Mouse (Mus musculus): ENCODE results near the gene Osgep.
"Not testable (repeated sequence)": the region's sequence is repeated elsewhere in the genome, so short reads cannot be mapped to it uniquely, and the experiment has no call there.

Gene Osgep

DNA sequence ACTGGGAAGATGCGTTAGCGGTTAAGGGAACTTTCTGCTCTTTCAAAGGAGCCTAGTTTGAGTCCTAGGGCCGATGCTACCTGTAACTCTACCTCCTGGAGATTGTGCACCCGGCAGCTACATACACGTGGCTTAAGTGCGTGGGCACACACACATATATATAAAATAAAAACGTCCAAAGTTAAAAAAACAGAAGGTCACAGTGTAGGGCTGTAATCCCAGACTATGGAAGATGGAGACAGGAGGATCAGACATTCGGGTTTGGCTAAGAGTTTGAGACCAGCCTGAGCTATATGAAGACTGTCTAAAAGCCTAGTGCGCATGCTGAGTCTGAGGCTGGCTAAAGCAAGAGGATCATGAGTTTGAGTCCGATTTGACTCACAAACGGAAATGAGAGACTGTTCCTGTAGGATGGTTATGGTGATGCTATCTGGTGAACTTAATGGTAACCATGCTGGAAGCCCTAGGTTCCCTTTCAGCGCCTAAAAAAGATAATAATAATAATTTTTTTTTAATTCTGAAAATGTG is 6.9 kb upstream of the Osgep start:
- peak; percentile 51 for DNase-seq (ENCODE audit: low read depth)

DNA sequence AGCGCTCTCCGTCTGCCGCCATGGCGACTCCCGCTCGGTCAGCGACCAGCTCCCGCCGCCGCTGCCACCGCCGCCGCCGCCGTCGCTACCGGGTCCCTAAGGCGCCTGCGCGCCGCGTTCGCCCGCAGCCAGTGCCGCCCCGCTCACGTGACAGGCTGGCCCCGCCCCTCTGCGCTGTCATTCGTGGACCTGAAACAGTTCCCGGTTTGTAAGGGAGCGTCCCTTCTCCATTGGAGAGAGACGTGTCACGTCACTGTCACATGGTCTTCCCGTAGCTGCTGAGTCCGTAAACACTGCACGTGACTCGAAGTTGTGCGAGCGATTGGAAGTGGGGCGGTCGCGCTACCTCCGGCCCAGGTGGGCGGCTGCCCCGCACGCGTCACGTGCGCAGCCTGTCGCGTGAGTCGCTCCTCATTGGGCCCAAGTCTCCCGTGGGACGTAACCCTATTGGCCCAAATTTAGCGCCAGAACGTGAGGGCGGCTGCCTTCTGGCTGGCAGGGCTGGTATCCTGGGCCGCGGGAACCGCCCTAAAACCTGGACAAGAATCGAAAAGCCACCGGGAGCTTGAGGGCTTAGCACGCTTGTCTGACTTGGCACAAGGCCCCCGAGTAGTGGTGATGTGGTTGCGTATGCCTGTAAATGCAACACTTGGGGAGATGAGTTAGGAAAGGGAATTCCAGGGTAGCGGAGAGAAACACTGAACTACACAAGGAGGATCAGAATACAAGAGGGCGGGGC is 6.2 kb upstream of the Osgep start, which contains the start of the genes Pip4p1 and Pnp:
TSS of gene Pip4p1 (minus strand) at position 103 of the 739 bp plus-strand sequence.
TSS of gene Pnp (plus strand) at position 329 of the 739 bp plus-strand sequence.
- DNase-seq (ENCODE audit: low read depth), result peak; percentile 97

GRCm38 (mm10) chr14:50930377-50930753 is 5.7 kb upstream of the Osgep start:
- DNase-seq (ENCODE audit: low read depth), result no peak

DNA sequence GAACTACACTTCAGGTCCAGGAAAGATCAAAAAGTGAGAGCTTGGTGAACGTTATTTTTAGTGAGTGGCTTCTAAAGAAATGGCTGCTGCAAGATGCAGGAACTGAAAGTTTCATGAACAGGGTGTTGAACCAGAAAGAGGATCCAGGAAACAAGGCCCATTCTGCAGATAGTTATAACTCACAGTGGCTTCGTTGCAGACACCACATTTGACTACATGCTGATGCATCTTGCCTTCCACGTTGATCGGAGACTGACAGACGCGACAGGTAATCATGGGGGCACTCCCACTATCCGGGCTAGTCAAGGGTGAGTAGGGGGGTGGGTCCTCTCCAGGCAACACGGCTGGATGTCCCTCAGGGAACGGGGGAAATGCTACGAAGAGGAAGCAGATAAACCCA is 5.3 kb upstream of the Osgep start:
- DNase-seq (ENCODE audit: low read depth), result no peak

DNA sequence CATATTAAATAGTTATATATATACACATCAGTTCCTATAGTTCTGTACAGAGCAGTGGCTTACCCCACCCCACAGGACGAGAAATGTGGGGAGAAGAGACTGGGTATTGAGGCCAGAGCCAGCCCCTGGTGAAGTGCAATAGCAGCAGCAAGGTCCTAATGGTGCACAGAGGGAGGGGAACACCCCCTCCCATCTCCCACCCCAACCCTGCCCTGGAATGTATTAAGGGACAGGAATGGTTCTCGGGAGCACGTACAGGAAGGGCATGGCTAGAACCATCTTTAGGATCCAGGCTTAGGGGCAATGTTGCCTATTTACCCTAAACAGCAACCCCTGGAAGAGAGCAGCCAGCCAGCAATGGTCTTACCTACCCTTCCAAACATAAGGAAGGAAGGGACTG is 2.7 kb upstream of the Osgep start:
- no peak for DNase-seq (ENCODE audit: low read depth)

GRCm38 (mm10) chr14:50925111-50925920 is 623 bp upstream of the Osgep start:
- peak; percentile 31 for DNase-seq (ENCODE audit: low read depth)

DNA sequence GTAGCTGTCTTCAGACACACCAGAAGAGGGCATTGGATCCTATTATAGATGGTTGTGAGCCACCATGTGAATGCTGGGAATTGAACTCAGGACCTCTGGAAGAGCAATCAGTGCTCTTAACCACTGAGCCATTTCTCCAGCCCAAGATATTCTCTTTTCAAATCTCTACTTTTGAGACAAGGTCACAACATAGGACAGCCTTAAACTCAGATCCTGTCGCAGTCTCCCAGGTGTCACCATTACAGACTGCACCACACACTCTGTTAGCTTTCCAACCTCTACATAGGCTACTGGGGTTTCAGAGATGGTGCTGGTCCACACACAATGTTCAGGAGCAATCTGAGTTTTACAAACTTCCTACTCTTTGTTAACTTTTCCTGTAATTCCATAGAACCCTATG is 1.3 kb downstream of the Osgep start:
- DNase-seq (ENCODE audit: low read depth), result peak; percentile 3

DNA sequence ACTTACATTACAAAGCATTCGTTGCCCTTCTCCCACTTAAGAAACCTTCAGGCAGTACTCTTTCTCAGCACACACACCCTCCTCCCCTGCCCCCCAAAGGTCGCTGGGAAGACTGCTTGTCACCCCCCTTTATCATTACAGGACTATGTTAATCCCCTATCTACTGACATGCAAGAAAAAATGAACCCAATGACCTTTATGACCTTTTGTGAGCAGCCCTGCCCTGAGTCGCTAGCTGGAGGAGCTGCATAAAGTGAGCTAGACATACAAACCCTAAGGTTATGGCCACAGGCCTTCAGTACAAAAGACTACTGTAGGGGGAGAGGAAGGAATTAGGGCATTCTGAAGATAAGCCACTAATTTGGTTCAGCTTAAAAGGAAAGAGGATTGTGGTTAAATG is 13.3 kb downstream of the Osgep start:
- DNase-seq (ENCODE audit: low read depth), result no peak

DNA sequence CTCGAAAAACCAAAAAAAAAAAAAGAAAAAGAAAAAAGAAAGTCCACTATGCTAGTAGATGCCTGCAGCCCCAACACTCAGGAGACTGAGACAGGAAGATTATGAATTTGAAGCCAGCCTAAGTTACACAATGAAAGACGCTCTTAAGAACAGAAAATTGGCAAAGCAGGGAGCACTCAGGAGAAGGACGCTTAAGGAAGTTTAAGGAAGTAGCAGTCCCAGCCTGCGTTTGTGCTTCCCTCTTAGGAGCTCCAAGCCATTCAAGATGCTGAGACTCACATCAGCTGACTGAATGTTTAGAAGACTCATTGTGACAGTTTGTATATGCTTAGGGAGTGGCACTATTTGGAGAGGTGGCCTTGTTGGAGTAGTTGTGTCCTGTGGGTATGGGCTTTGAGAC is 16.6 kb downstream of the Osgep start:
- DNase-seq (ENCODE audit: low read depth), result no peak

GRCm38 (mm10) chr14:50905327-50905726 is 19.4 kb downstream of the Osgep start:
- not testable (repeated sequence) for DNase-seq (ENCODE audit: low read depth)

DNA sequence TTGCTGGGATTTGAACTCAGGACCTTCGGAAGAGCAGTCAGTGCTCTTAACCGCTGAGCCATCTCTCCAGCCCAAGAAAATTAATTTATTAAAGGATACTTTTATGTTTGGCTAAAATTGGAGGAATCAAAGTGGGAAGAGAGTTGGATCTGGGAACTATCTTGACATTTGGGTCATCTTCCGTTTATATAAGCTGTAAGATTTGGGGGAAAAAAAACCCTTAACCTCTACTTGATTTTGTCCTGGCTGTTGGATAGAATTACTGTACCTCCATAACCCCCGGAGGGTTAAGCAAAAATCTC is 19.9 kb downstream of the Osgep start:
- no peak for DNase-seq (ENCODE audit: low read depth)

- DNase-seq (ENCODE audit: low read depth), result no peak
Measured at GRCm38 (mm10) chr14:50903973-50904827, 20.5 kb downstream of the Osgep start.

DNA sequence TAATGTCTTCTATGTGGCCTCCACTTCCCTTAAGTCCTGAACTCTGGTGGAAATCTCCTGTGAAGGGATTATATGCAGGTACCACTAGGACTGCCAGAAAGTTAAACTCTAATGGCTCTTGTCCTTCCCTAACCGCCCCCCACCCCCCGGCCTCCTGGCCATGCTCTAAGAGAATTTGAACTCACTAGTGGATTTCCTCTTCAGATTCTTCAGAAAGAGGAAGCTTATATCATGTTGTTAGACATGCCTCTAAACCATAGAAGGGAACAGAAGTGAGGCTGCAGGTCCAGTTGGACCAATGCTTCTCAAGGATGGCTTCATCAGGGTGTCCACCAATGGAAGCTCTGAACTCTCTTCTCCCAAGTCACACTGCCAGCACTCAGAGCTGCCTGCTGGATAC is 26.7 kb downstream of the Osgep start:
- DNase-seq (ENCODE audit: low read depth), result not testable (repeated sequence)

DNA sequence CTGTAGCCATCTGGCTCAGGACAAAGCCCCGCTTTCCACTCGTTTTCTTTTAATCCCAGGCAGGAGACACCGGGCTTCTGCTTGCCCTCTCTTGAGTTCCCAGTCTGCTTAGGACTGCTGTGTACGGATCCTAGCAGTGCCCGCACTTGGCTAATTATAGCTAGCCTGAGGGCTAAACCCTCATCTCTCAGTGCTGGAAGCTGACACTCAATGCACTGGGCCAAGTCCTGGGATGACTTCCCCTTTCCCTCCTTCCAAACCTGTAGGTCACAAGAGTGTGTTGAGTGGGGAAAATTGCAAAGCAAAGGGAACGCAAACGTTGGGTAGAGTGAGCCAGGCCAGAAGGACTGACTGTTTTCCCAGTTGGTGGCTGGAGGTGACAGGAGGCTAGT is 27.3 kb downstream of the Osgep start, which contains the start of gene Klhl33:
TSS of gene Klhl33 (minus strand) at position 134 of the 392 bp plus-strand sequence.
- DNase-seq (ENCODE audit: low read depth), result peak; percentile 17

GRCm38 (mm10) chr14:50896747-50897373 is 27.8 kb downstream of the Osgep start:
- peak; percentile 31 for DNase-seq (ENCODE audit: low read depth)

GRCm38 (mm10) chr14:50895985-50896746 is 28.5 kb downstream of the Osgep start:
- peak; percentile 94 for DNase-seq (ENCODE audit: low read depth)

DNA sequence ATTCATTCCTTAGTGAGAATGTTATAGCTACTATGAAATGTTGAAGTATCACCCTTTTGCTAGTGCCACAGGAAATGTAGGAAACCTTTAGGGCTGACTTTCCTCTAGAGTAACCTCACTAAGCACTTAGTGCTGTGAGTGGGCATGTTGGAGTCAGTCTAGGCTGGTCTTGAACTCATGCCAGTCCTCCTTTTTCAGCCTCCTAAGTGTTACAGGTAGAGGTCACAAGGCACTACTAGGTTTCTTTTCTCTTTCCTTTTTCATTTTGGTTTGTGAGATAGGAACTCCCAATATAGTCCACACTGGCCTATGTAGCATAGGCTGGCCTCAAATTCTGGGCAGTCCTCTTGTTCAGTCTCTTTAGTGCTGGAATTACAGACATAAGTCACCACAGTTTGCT is 29.3 kb downstream of the Osgep start:
- DNase-seq (ENCODE audit: low read depth), result peak; percentile 3

DNA sequence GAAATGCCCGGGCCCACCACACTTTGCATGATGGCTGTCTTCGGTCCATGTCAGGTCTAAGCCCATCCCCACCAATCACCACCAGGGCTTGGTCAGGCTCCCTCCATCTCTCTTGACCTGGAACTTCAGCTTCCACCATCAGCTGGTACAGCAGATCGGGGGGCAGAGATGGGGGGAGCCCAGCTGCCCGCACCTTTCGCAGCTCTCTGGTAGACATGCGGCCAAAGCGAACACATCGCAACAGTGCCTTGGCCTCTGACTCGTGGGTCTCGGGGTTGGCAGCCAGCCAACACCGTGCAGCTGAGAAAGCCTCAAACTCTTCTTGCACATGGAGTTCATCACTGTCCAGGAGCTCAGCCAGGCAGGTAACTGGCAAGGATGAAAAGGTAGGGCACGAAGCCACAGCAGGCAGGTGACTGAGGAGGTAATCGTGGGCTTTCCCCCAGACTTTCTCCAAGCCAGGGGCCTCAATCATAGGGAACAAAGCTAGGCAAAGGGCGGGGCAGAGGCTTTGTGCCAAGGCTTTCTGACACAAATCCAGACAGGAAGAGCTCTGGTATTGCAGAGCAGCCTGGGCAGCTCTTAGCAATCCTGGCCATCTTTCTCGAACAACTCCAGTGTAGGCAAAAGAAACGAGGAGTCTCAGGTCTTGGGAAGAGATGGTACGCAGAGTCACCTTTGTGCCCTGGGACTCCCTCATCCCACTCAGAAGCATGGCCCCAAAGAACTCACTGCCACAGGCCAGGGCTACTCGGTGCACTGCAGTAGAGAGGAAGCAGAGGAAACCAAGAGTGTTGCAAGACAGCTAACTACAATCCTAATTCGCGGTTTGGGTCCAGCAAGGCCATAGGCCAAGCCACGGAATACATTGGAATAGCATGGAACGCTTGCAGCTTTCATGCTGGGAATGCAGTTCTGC is 31.9 kb downstream of the Osgep start:
- DNase-seq (ENCODE audit: low read depth), result peak; percentile 68

DNA sequence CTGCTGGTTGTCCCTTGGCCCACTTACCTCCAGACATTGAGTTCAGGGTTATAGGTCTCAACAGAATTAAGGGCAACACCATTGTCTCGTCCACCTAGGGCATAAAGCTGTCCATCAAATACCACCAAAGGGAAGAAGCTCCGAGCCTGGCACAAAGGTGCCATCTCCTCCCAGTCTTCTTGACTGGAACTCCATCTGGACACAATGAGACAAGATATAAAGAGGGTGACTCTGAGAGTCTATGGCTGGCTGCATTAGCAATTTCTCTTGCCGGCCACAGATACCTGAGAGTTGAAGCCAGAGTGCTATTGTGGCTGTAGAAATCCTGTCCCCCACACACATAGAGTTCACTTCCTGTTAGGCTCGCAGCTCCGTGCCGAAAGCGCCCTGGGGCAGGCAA is 32.6 kb downstream of the Osgep start:
- DNase-seq (ENCODE audit: low read depth), result no peak

- no peak for DNase-seq (ENCODE audit: low read depth)
Measured at GRCm38 (mm10) chr14:50891621-50892020, 33.1 kb downstream of the Osgep start.

Data from NIH3T3 (cell line).